Mouse (Mus musculus): Measurements from ENCODE around the gene Ccdc92b. TPM values are rescaled to one million over a fixed set of nuclear protein-coding genes. Genes with fewer than 3 reads are reported as not detected.

Ccdc92b gene
- polyA plus RNA-seq, 1 experiment from 2014 or later: 5.3 TPM

DNA sequence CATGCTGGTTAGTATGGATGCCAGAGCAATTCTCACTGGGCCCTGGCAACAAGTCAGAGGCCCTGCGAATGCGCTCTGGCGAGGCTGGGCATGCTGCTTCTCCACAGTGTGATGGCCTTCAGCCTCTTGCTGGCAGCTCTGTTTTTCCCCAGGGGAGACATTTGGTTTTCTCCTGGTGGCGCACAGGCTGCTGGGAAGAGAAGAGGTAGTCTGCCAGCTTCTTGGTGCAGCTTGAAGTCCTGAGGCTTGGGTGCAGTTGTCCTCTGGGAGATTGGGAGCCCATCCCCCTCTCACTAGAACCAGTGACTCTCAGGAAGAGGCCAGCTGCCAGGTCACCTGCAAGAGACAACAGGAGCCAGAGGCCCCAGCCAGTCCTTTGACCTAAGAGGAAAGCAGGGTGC is 33.4 kb downstream of the Ccdc92b start:
- Histone ChIP-seq H3K4me3 (ENCODE audit: low read depth, low read length) (no peak overlapping the region), H3K4me1 (replicated peaks; ENCODE audit: control insufficient read depth, insufficient read depth, low read length) (peaks cover 36% of the 10 kb centered on the region), H3K27me3 (replicated peaks; ENCODE audit: control insufficient read depth, insufficient read depth, low read length) (no peaks in the 10 kb centered on the region), H3K27ac (ENCODE audit: low read depth, low read length) (no peak overlapping the region; the same call in 1 of the 2 replicates), H3K36me3 (ENCODE audit: control insufficient read depth, insufficient read depth, low read length) (peaks cover 31% of the 10 kb centered on the region), H3K9ac (ENCODE audit: low read depth, low read length) (no peak overlapping the region), H3K9me3 (ENCODE audit: control insufficient read depth, low read length) (no peaks in the 10 kb centered on the region), H3K4me2 (peak overlapping the region; percentile 3)
- 90% methylated on average over 4 of the region's 4 CpGs for WGBS
- ATAC-seq (replicated peaks; ENCODE audit: low FRiP score): no peak
- DNase-seq (ENCODE audit: low spot score): no peak

DNA sequence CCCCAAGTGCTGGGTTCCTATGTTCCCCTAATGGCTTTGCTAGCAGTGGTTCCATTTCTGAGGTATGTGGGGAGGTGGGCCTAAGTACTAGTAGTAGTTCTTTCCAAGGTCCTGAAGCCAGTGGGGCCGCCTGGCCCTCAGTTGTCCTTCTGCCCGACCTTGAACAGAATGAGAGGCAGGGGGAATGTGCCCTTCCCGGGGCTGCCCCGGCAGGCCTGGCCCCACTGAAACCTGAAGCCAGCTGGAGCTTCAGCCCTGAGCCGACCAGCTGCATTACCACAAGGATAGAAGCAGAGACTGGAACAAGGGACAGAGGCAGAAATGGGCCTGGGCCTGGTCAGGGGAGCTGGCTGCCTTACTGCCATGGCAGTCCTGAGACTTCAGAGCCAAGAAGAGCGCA is 34.0 kb downstream of the Ccdc92b start:
- Histone ChIP-seq H3K4me2 (peak overlapping the region; percentile 3), H3K4me3 (ENCODE audit: low read depth, low read length) (no peak overlapping the region), H3K9me3 (ENCODE audit: control insufficient read depth, low read length) (no peaks in the 10 kb centered on the region; the same call in 1 of the 2 replicates), H3K27me3 (replicated peaks; ENCODE audit: control insufficient read depth, insufficient read depth, low read length) (no peaks in the 10 kb centered on the region), H3K9ac (ENCODE audit: low read depth, low read length) (0 out of 2 replicates have a peak overlapping the region, but pooled peaks have one; percentile 21), H3K4me1 (replicated peaks; ENCODE audit: control insufficient read depth, insufficient read depth, low read length) (peaks cover 31% of the 10 kb centered on the region), H3K36me3 (ENCODE audit: control insufficient read depth, insufficient read depth, low read length) (peaks cover 37% of the 10 kb centered on the region), H3K27ac (ENCODE audit: low read depth, low read length) (no peak overlapping the region)
- DNase-seq (ENCODE audit: low spot score): no peak
- WGBS: 68% methylated on average over 6 of the region's 6 CpGs
- no peak for ATAC-seq (replicated peaks; ENCODE audit: low FRiP score)

DNA sequence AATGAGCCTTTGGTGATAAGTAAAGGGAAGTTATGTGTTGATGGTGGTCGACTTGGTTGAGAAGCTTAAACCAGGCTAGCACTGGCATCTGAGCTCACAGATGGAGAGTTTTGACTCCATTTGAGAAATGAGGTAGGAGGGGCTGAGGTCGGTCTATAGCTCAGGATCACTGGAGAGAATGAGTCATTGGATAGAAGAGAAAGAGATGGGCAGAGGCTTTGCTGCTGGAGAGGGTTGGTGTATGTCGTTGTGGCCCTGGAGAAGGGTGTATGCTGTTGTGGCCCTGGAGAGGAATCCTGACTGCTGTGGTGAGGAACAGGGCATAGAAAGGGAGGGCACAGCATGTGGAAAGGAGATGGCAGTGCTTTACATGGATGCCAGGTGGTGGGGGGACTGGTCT is 36.5 kb downstream of the Ccdc92b start:
- no peak for DNase-seq (ENCODE audit: low spot score)
- Histone ChIP-seq H3K9ac (ENCODE audit: low read depth, low read length) (no peak overlapping the region), H3K9me3 (ENCODE audit: control insufficient read depth, low read length) (no peaks in the 10 kb centered on the region; the same call in 1 of the 2 replicates), H3K36me3 (ENCODE audit: control insufficient read depth, insufficient read depth, low read length) (peaks cover 63% of the 10 kb centered on the region), H3K4me2 (no peak overlapping the region), H3K27me3 (replicated peaks; ENCODE audit: control insufficient read depth, insufficient read depth, low read length) (no peaks in the 10 kb centered on the region), H3K4me3 (ENCODE audit: low read depth, low read length) (no peak overlapping the region), H3K4me1 (replicated peaks; ENCODE audit: control insufficient read depth, insufficient read depth, low read length) (peaks cover 25% of the 10 kb centered on the region), H3K27ac (ENCODE audit: low read depth, low read length) (no peak overlapping the region)
- WGBS: 78% methylated on average over 3 of the region's 3 CpGs
- no peak for ATAC-seq (replicated peaks; ENCODE audit: low FRiP score)

DNA sequence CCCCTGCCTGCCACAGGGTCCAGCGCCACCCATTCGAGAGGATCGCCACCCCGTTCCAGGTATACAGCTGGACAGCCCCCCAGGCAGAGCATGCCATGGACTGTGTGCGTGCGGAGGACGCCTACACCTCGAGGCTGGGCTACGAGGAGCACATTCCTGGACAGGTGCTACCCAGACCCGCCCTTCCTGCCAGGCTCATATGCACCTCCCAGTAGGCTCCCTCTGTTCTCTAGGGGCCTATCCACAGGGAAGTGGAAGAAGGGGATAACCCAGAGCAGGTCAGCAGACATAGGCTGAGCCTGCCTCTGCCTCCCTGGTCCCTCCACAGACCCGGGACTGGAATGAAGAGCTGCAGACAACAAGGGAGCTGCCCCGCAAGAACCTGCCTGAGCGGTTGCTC is 40.9 kb downstream of the Ccdc92b start:
- Histone ChIP-seq H3K27me3 (replicated peaks; ENCODE audit: control insufficient read depth, insufficient read depth, low read length) (no peaks in the 10 kb centered on the region), H3K4me2 (no peak overlapping the region), H3K9me3 (ENCODE audit: control insufficient read depth, low read length) (no peaks in the 10 kb centered on the region; the same call in 1 of the 2 replicates), H3K36me3 (ENCODE audit: control insufficient read depth, insufficient read depth, low read length) (peaks cover 85% of the 10 kb centered on the region), H3K4me3 (ENCODE audit: low read depth, low read length) (no peak overlapping the region), H3K27ac (ENCODE audit: low read depth, low read length) (no peak overlapping the region), H3K9ac (ENCODE audit: low read depth, low read length) (no peak overlapping the region), H3K4me1 (replicated peaks; ENCODE audit: control insufficient read depth, insufficient read depth, low read length) (no peaks in the 10 kb centered on the region)
- WGBS: 94% methylated on average over 13 of the region's 13 CpGs
- ATAC-seq (replicated peaks; ENCODE audit: low FRiP score) (no peak), DNase-seq (ENCODE audit: low spot score) (no peak)

DNA sequence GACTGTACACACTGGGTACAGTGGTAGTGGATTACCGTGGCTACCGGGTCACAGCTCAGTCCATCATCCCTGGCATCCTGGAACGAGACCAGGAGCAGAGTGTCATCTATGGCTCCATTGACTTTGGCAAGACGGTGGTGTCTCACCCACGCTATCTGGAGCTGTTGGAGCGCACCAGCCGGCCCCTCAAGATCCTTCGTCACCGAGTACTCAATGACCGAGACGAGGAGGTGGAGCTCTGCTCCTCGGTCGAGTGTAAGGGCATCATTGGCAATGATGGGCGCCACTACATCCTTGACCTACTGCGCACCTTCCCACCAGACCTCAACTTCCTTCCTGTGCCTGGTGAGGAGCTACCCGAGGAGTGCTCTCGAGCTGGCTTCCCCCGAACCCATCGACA is 42.2 kb downstream of the Ccdc92b start:
- Histone ChIP-seq H3K9ac (ENCODE audit: low read depth, low read length) (no peak overlapping the region), H3K9me3 (ENCODE audit: control insufficient read depth, low read length) (no peaks in the 10 kb centered on the region; the same call in 1 of the 2 replicates), H3K4me2 (no peak overlapping the region), H3K27me3 (replicated peaks; ENCODE audit: control insufficient read depth, insufficient read depth, low read length) (no peaks in the 10 kb centered on the region), H3K4me3 (ENCODE audit: low read depth, low read length) (no peak overlapping the region), H3K27ac (ENCODE audit: low read depth, low read length) (no peak overlapping the region), H3K36me3 (ENCODE audit: control insufficient read depth, insufficient read depth, low read length) (peaks cover 87% of the 10 kb centered on the region), H3K4me1 (replicated peaks; ENCODE audit: control insufficient read depth, insufficient read depth, low read length) (no peaks in the 10 kb centered on the region)
- ATAC-seq (replicated peaks; ENCODE audit: low FRiP score) (no peak), DNase-seq (ENCODE audit: low spot score) (no peak)
- 86% methylated on average over 19 of the region's 19 CpGs for whole genome bisulfite sequencing

DNA sequence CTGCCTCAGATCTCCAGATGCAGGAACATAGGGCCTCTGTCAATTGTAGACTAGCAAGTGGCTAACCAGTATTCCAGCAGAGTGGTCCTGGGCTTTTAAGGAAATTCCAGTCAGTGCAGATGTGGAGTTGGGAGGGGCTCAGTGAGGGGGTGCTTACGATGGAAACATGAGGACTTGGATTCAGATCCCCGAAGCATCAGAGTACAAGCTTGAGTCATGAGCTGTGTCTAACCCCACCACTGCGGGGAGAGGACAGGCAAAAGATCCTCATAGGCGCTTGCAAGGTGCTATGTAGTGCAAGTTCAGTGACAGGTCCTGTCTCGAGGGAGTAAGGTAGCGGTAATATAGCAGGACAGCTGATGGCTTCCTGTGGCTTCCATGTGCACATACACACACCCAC is 42.8 kb downstream of the Ccdc92b start:
- H3K4me1 ChIP-seq (replicated peaks; ENCODE audit: control insufficient read depth, insufficient read depth, low read length): no peaks in the 10 kb centered on the region
- H3K27ac ChIP-seq (ENCODE audit: low read depth, low read length): no peak overlapping the region
- ATAC-seq (replicated peaks; ENCODE audit: low FRiP score): no peak
- H3K4me2 ChIP-seq: no peak overlapping the region
- H3K36me3 ChIP-seq (ENCODE audit: control insufficient read depth, insufficient read depth, low read length): peaks cover 82% of the 10 kb centered on the region
- H3K9ac ChIP-seq (ENCODE audit: low read depth, low read length): no peak overlapping the region
- no peaks in the 10 kb centered on the region for H3K27me3 ChIP-seq (replicated peaks; ENCODE audit: control insufficient read depth, insufficient read depth, low read length)
- H3K4me3 ChIP-seq (ENCODE audit: low read depth, low read length): no peak overlapping the region
- peak; percentile 32 for DNase-seq (ENCODE audit: low spot score)
- no peaks in the 10 kb centered on the region; the same call in 1 of the 2 replicates for H3K9me3 ChIP-seq (ENCODE audit: control insufficient read depth, low read length)
- WGBS: 91% methylated on average over 6 of the region's 6 CpGs

DNA sequence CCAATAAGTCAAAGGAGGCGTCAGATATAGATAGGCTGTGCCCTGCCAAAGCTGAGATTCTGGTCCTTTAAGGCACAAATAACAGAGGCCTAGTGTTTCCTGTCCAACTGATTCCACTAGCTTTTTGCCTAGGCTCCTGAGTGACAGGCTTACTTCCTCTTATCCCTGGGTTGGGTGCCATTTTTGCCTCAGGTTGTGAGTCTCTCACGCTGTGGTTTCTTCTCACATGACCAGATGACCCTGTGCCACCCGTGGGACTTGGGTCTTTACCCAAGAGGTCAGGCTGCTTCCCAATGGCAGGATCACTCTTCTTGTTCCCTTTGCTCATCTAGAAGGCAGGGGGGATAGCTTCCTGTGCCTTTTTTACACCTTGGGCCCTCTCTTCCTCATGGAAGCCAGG is 44.9 kb downstream of the Ccdc92b start:
- no peaks in the 10 kb centered on the region for H3K4me1 ChIP-seq (replicated peaks; ENCODE audit: control insufficient read depth, insufficient read depth, low read length)
- H3K4me3 ChIP-seq (ENCODE audit: low read depth, low read length): no peak overlapping the region
- ATAC-seq (replicated peaks; ENCODE audit: low FRiP score): no peak
- H3K9me3 ChIP-seq (ENCODE audit: control insufficient read depth, low read length): no peaks in the 10 kb centered on the region
- H3K9ac ChIP-seq (ENCODE audit: low read depth, low read length): no peak overlapping the region
- no peak overlapping the region for H3K4me2 ChIP-seq
- no peak overlapping the region for H3K27ac ChIP-seq (ENCODE audit: low read depth, low read length)
- DNase-seq (ENCODE audit: low spot score): no peak
- H3K27me3 ChIP-seq (replicated peaks; ENCODE audit: control insufficient read depth, insufficient read depth, low read length): no peaks in the 10 kb centered on the region
- H3K36me3 ChIP-seq (ENCODE audit: control insufficient read depth, insufficient read depth, low read length): peaks cover 75% of the 10 kb centered on the region
- WGBS: 63% methylated on average over 3 of the region's 3 CpGs

DNA sequence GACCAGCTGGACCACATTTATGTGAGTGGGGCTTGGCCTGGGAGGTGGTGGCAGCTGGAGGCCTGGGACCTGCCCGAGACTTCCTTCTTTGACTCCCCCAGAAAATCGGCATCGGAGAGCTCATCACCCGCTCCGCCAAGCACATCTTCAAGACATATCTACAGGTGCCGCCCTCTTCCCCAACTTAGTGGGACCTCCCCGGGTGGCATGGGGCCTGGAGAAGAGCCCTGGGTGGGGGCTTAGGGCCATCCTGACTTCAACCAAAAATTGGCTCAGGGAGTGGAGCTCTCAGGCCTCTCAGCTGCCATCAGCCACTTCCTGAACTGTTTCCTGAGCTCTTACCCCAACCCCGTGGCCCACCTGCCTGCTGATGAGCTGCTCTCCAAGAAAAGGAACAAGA is 45.5 kb downstream of the Ccdc92b start:
- no peak for DNase-seq (ENCODE audit: low spot score)
- ATAC-seq (replicated peaks; ENCODE audit: low FRiP score): no peak
- H3K27ac ChIP-seq (ENCODE audit: low read depth, low read length): no peak overlapping the region
- H3K4me2 ChIP-seq: no peak overlapping the region
- H3K9ac ChIP-seq (ENCODE audit: low read depth, low read length): no peak overlapping the region
- no peaks in the 10 kb centered on the region for H3K4me1 ChIP-seq (replicated peaks; ENCODE audit: control insufficient read depth, insufficient read depth, low read length)
- H3K9me3 ChIP-seq (ENCODE audit: control insufficient read depth, low read length): no peaks in the 10 kb centered on the region
- H3K27me3 ChIP-seq (replicated peaks; ENCODE audit: control insufficient read depth, insufficient read depth, low read length): no peaks in the 10 kb centered on the region
- 86% methylated on average over 8 of the region's 8 CpGs for WGBS
- peaks cover 69% of the 10 kb centered on the region for H3K36me3 ChIP-seq (ENCODE audit: control insufficient read depth, insufficient read depth, low read length)
- no peak overlapping the region for H3K4me3 ChIP-seq (ENCODE audit: low read depth, low read length)

DNA sequence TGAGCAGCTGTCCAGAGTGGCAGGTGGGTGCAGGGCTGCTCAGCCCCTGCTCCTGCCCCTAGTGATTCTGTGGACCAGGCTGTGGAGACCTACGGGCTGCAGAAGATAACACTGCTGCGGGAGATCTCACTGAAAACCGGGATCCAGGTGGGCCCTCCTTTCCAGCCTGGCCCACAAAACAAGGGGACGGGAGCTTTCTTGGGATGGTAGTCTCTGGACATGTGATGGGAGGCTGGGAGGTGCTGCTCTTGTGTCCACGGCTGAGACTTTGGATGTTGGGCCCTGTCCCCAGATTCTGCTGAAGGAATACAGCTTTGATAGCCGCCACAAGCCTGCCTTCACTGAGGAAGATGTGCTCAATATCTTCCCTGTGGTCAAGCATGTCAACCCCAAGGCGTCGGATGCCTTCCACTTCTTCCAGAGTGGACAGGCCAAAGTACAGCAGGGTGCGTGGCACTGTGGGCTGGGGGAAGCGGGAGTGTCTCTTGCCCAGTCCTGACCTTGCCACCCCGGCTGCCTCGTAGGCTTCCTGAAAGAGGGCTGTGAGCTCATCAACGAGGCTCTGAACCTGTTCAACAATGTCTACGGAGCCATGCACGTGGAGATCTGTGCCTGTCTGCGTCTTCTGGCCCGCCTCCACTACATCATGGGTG is 46.4 kb downstream of the Ccdc92b start:
- DNase-seq (ENCODE audit: low spot score): no peak
- Histone ChIP-seq H3K27me3 (replicated peaks; ENCODE audit: control insufficient read depth, insufficient read depth, low read length) (no peaks in the 10 kb centered on the region), H3K4me1 (replicated peaks; ENCODE audit: control insufficient read depth, insufficient read depth, low read length) (no peaks in the 10 kb centered on the region), H3K36me3 (ENCODE audit: control insufficient read depth, insufficient read depth, low read length) (peaks cover 61% of the 10 kb centered on the region), H3K9me3 (ENCODE audit: control insufficient read depth, low read length) (no peaks in the 10 kb centered on the region), H3K4me3 (ENCODE audit: low read depth, low read length) (no peak overlapping the region), H3K4me2 (no peak overlapping the region), H3K27ac (ENCODE audit: low read depth, low read length) (no peak overlapping the region), H3K9ac (ENCODE audit: low read depth, low read length) (no peak overlapping the region)
- ATAC-seq (replicated peaks; ENCODE audit: low FRiP score): no peak
- 93% methylated on average over 17 of the region's 17 CpGs for WGBS

Data from liver, embryonic 11.5 days (tissue).